Mouse (Mus musculus): ENCODE measurements around the gene Cfap77.

DNA sequence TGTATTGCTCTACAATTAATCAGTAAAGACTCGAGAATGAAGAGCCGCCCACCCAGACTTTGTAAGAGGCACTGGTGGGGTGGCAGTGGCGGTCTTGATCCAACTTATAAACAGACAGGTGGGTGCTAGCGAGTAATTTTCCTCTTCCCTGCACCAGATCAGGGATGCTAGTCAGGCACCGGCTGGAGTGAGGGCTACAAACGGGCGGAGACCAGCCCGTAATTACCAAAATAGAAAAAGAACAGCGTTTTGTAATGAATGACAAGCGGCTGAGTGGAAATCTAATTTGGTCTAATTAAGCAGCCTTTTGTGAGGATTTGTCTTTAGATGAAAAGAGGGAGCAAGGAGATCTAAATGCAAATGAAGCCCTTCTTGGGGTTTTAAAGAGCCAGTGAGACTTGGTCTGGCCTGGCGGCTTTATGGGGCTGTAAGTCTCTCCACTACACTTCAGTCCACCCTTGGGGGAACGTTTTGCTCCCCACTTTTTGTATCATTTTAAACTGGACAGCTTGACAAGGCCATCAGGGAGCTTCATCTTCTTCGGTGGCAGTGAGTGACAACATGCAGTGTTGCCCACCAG is 48.3 kb downstream of the Cfap77 start:
- TF ChIP-seq CTCF (conservative IDR thresholded peaks at IDR 0.05; ENCODE audit: insufficient read depth, insufficient read length, low read depth, low read length) (no peak), POLR2A (IDR thresholded peaks at IDR 0.05; ENCODE audit: low read depth, low read length) (no peak)

All from kidney, adult 2 months (tissue).